Mouse (Mus musculus) intestine, embryonic 14.5 days (tissue): Measurements from ENCODE around the gene Spata20. TPM values are rescaled to one million over a fixed set of nuclear protein-coding genes. Genes with fewer than 3 reads are reported as not detected.

Experiments
- ATAC-seq: fragments of 200-750 bp; cut with Nextera tagmentation; replicated peaks from 2 replicates; pipeline ENCODE4 v1.8.0; 2017; ENCODE audit warnings: low read depth, moderate number of reproducible peaks, moderate TSS enrichment, moderate library complexity; ENCODE audit not compliant: low FRiP score, low TSS enrichment
- DNase-seq: peaks from one replicate; pipeline ENCODE4 v3.0.0-alpha.2; 2018; ENCODE audit warnings: low spot score
- H3K27ac ChIP-seq: fragments of 300-500 bp; sonication (generic); 2 replicates; pipeline ENCODE4 v1.5.1; 2014; ENCODE audit warnings: low read depth, mild to moderate bottlenecking, control low read depth
- H3K27me3 ChIP-seq: fragments of 300-500 bp; sonication (generic); replicated peaks from 2 replicates; pipeline ENCODE4 v1.6.1; 2014; ENCODE audit warnings: low read length, control low read depth; ENCODE audit not compliant: control insufficient read depth, insufficient read depth
- H3K36me3 ChIP-seq: fragments of 300-500 bp; sonication (generic); 2 replicates; pipeline ENCODE4 v1.6.1; 2014; ENCODE audit warnings: low read length, control low read depth; ENCODE audit not compliant: control insufficient read depth, insufficient read depth
- H3K4me1 ChIP-seq: fragments of 300-500 bp; sonication (generic); replicated peaks from 2 replicates; pipeline ENCODE4 v1.6.1; 2014; ENCODE audit warnings: low read length, control low read depth, mixed read lengths; ENCODE audit not compliant: control insufficient read depth, insufficient read depth
- H3K4me2 ChIP-seq: fragments of 300-500 bp; sonication (generic); 2 replicates; pipeline ENCODE4 v1.6.1; 2014; ENCODE audit warnings: low read length
- H3K4me3 ChIP-seq: fragments of 300-500 bp; sonication (generic); 2 replicates; pipeline ENCODE4 v1.5.1; 2014; ENCODE audit warnings: low read depth, low read length, control low read depth, mixed read lengths
- H3K9ac ChIP-seq: fragments of 300-500 bp; sonication (generic); 2 replicates; pipeline ENCODE4 v1.6.1; 2014; ENCODE audit warnings: mild to moderate bottlenecking, low read length
- H3K9me3 ChIP-seq: fragments of 300-500 bp; sonication (generic); 2 replicates; pipeline ENCODE4 v1.6.1; 2016; ENCODE audit warnings: low read length, control low read depth; ENCODE audit not compliant: control insufficient read depth
- WGBS: fragments of 180-500 bp; shearing (Covaris S2); extraction: QIAGEN DNeasy Blood & Tissue Kit; methylation state at CpG from one replicate; pipeline ENCODE4 v1.1.7; 2014; 5-methylcytosine and 5-hydroxymethylcytosine counted together
- polyA plus RNA-seq: library from polyadenylated mRNA; unstranded; fragments of >200 nt; fragmentation: Nextera tagmentation; extraction: Ambion mirVana; gene quantifications from 2 replicates; pipeline ENCODE4 v1.2.1, GENCODE M21; 2014

The Spata20 gene
- 0.08 and 0.24 TPM in 2 replicates for polyA plus RNA-seq

- Histone ChIP-seq H3K4me2 (peak within 1 kb of the TSS; percentile 44), H3K27me3 (no peaks in the 10 kb centered on the region), H3K9ac (no peak within 1 kb of the TSS), H3K27ac (no peak within 1 kb of the TSS), H3K36me3 (no peaks in the 10 kb centered on the region), H3K9me3 (no peaks in the 10 kb centered on the region), H3K4me1 (no peaks in the 10 kb centered on the region), H3K4me3 (0 out of 2 replicates have a peak within 1 kb of the TSS, but pooled peaks have one; percentile 11)
- DNase-seq: peak; percentile 98
- ATAC-seq: peak; percentile 80
- 2% methylated on average over 24 of the region's 24 CpGs for WGBS
These were observed at the start of gene Spata20 for GRCm38 (mm10) chr11:94486001-94486400. Gene Spata20, minus strand, starts transcription at chr11:94486179.

- Histone ChIP-seq H3K4me2 (no peak overlapping the region), H3K27me3 (no peaks in the 10 kb centered on the region), H3K36me3 (no peaks in the 10 kb centered on the region), H3K4me1 (no peaks in the 10 kb centered on the region), H3K9me3 (no peaks in the 10 kb centered on the region), H3K9ac (no peak overlapping the region), H3K27ac (no peak overlapping the region), H3K4me3 (no peak overlapping the region)
- 77% methylated on average over 8 of the region's 8 CpGs for WGBS
- DNase-seq (no peak), ATAC-seq (no peak)
These were observed 47.2 kb upstream of the Spata20 start for GRCm38 (mm10) chr11:94533171-94533570.

- Histone ChIP-seq H3K36me3 (no peaks in the 10 kb centered on the region), H3K27ac (no peak overlapping the region), H3K4me2 (no peak overlapping the region), H3K4me3 (no peak overlapping the region), H3K9ac (no peak overlapping the region), H3K9me3 (no peaks in the 10 kb centered on the region), H3K27me3 (no peaks in the 10 kb centered on the region), H3K4me1 (peaks cover 3% of the 10 kb centered on the region; the same call in 1 of the 2 replicates)
- 48% methylated on average over 3 of the region's 3 CpGs for WGBS
- ATAC-seq (no peak), DNase-seq (no peak)
These were observed 42.9 kb upstream of the Spata20 start for GRCm38 (mm10) chr11:94528879-94529278.

DNA sequence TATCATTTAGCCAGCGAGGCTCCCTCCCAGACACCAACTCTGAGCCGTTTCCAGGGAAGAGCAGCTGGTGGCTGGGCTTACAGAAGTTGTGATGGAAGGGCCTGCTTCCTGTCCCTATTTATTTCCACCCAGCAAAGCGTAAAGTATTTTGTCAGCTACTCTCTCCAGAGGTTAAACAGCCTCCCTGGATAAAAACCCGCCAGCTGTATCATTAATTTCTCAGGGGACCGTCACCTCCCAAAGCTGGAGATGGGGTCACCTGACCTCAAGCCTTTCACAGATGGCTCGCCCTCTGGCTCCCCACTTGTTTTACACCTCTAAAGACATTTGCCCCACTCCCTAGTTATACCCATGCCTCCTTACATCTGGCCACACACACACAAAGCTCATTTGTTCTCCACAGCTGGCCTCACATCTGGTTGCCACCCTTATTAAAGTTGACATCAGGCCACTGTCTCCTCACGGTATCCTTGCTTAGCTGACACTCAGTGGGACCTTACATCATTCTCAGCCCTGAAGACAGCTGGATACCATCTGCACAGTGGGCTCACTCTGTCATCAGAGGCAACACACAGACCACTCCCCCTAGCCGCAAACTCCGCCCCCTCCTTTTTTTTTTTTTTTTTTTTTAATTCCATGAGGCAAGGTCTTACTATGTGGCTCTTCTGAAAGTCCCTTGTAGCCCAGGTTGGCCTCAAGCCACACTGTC, 40.3 kb upstream of the Spata20 start:
- Histone ChIP-seq H3K9ac (no peak overlapping the region), H3K9me3 (no peaks in the 10 kb centered on the region), H3K4me1 (peaks cover 3% of the 10 kb centered on the region; the same call in 1 of the 2 replicates), H3K36me3 (no peaks in the 10 kb centered on the region), H3K4me2 (no peak overlapping the region), H3K27me3 (no peaks in the 10 kb centered on the region), H3K4me3 (no peak overlapping the region), H3K27ac (peak overlapping the region; percentile 55)
- WGBS: 40% methylated on average over 9 of the region's 9 CpGs
- no peak for DNase-seq
- ATAC-seq: no peak

DNA sequence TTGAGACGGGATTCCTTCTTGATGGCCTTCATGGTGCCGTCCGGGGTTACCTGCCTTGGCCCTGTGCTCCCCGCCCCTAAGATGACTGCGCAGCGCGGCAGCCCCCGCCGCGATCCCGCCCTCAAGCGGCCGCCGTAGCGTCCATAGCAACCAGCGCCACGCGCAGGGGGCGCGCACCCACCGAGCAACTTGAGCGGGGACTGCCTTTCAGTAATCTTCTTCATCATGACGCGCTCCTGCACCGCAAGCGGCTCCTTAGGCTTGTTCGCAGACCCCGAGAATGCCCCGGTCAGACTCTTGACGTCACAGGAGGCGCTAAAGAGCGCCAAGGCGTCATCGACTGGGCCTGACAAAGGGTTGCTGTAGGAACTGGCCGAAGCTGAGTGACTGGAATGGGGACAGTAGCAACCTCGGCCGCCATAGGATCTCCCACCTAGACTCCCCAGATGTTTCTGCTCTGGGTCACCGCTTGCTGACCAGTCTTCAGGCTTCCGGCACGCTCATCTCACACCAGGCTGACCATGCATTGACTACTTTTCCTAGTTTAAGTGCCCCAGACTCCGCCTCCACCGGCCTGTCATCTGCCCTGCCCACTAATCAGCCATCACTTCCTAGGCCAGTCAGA, 35.4 kb upstream of the Spata20 start, which contains the start of gene Mycbpap:
Gene Mycbpap (minus strand): TSS at position 524 of the 625 bp plus-strand sequence.
- Histone ChIP-seq H3K4me2 (peak within 1 kb of the TSS; percentile 74), H3K27ac (no peak within 1 kb of the TSS), H3K27me3 (no peaks in the 10 kb centered on the region), H3K4me3 (peak within 1 kb of the TSS; percentile 55), H3K9ac (peak within 1 kb of the TSS; percentile 51), H3K36me3 (no peaks in the 10 kb centered on the region), H3K4me1 (peaks cover 4% of the 10 kb centered on the region; the same call in 1 of the 2 replicates), H3K9me3 (no peaks in the 10 kb centered on the region)
- under 1% methylated on average over 42 of the region's 42 CpGs for WGBS
- peak; percentile 88 for DNase-seq
- ATAC-seq: peak; percentile 77

GRCm38 (mm10) chr11:94513452-94513851, 27.5 kb upstream of the Spata20 start:
- H3K4me3 ChIP-seq: no peak overlapping the region
- DNase-seq (no peak), ATAC-seq (no peak)
- peaks cover 6% of the 10 kb centered on the region; the same call in 1 of the 2 replicates for H3K9me3 ChIP-seq
- H3K4me1 ChIP-seq: peaks cover 9% of the 10 kb centered on the region; the same call in 1 of the 2 replicates
- no peak overlapping the region for H3K4me2 ChIP-seq
- H3K9ac ChIP-seq: no peak overlapping the region
- 24% methylated on average over 9 of the region's 9 CpGs for WGBS
- H3K36me3 ChIP-seq: no peaks in the 10 kb centered on the region
- no peaks in the 10 kb centered on the region for H3K27me3 ChIP-seq
- H3K27ac ChIP-seq: no peak overlapping the region

GRCm38 (mm10) chr11:94508976-94509375, 23.0 kb upstream of the Spata20 start:
- Histone ChIP-seq H3K36me3 (no peaks in the 10 kb centered on the region), H3K4me1 (peaks cover 6% of the 10 kb centered on the region; the same call in 1 of the 2 replicates), H3K4me2 (no peak overlapping the region), H3K4me3 (no peak overlapping the region), H3K9me3 (peaks cover 6% of the 10 kb centered on the region; the same call in 1 of the 2 replicates), H3K27ac (no peak overlapping the region), H3K27me3 (no peaks in the 10 kb centered on the region), H3K9ac (no peak overlapping the region)
- ATAC-seq: no peak
- WGBS: 72% methylated on average over 10 of the region's 10 CpGs
- DNase-seq: no peak

DNA sequence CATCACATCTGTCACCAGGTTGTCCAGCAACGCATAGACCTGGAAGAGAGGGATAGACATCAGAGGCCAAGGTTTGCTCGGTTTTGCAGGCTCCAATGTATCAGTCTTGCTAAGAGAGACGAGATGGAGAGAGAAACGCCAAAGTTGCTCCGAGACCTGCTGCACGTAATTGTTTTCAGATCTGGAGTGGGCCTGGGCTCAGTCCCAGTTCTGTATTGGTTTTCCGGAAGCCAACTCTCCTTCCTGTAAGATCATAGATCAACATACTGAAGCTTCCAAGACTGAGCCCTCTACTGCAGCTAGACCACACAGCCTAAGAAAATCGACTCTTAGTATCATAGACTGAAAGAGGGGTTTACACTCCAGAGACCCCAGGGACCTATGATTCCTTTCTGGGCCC, 15.5 kb upstream of the Spata20 start:
- no peak overlapping the region for H3K9ac ChIP-seq
- H3K27ac ChIP-seq: no peak overlapping the region
- H3K4me2 ChIP-seq: no peak overlapping the region
- 89% methylated on average over 8 of the region's 8 CpGs for WGBS
- no peak overlapping the region for H3K4me3 ChIP-seq
- no peaks in the 10 kb centered on the region for H3K27me3 ChIP-seq
- H3K36me3 ChIP-seq: no peaks in the 10 kb centered on the region
- DNase-seq (no peak), ATAC-seq (no peak)
- H3K4me1 ChIP-seq: peaks cover 29% of the 10 kb centered on the region
- H3K9me3 ChIP-seq: no peaks in the 10 kb centered on the region
